Mouse (Mus musculus) stomach, embryonic 14.5 days (tissue): Measurements from ENCODE around the gene Vwa7. TPM values are rescaled to one million over a fixed set of nuclear protein-coding genes. Genes with fewer than 3 reads are reported as not detected.
"Not testable (repeated sequence)": the region's sequence is repeated elsewhere in the genome, so short reads cannot be mapped to it uniquely, and the experiment has no call there.

Source experiments
- ATAC-seq: fragments of 200-750 bp; cut with Nextera tagmentation; 2 replicates; pipeline ENCODE4 v1.8.0; 2017; ENCODE audit warnings: low read depth, moderate TSS enrichment; ENCODE audit not compliant: insufficient number of reproducible peaks, insufficient read depth, low FRiP score
- H3K27ac ChIP-seq: fragments of 300-500 bp; sonication (generic); 2 replicates; pipeline ENCODE4 v1.5.1; 2014; ENCODE audit warnings: mild to moderate bottlenecking, low read length, moderate library complexity, mixed read lengths
- H3K27me3 ChIP-seq: fragments of 300-500 bp; sonication (generic); 2 replicates; pipeline ENCODE4 v1.6.1; 2014; ENCODE audit warnings: low read length, control low read depth, mixed read lengths; ENCODE audit not compliant: control insufficient read depth, insufficient read depth
- H3K36me3 ChIP-seq: fragments of 300-500 bp; sonication (generic); 2 replicates; pipeline ENCODE4 v1.6.1; 2014; ENCODE audit warnings: mild to moderate bottlenecking, control low read depth, low read length, moderate library complexity, mixed read lengths; ENCODE audit not compliant: control insufficient read depth, insufficient read depth
- H3K4me1 ChIP-seq: fragments of 300-500 bp; sonication (generic); 2 replicates; pipeline ENCODE4 v1.6.1; 2014; ENCODE audit warnings: low read length, control low read depth, mixed read lengths; ENCODE audit not compliant: control insufficient read depth, insufficient read depth
- H3K4me2 ChIP-seq: fragments of 300-500 bp; sonication (generic); replicated peaks from 2 replicates; pipeline ENCODE4 v1.6.1; 2014; ENCODE audit warnings: low read depth, low read length, control low read depth
- H3K4me3 ChIP-seq: fragments of 300-500 bp; sonication (generic); 2 replicates; pipeline ENCODE4 v1.5.1; 2014; ENCODE audit warnings: low read depth, low read length, control low read depth
- H3K9ac ChIP-seq: fragments of 300-500 bp; sonication (generic); replicated peaks from 2 replicates; pipeline ENCODE4 v1.6.1; 2014; ENCODE audit warnings: low read depth, mild to moderate bottlenecking, control low read depth, low read length, moderate library complexity, mixed read lengths
- H3K9me3 ChIP-seq: fragments of 300-500 bp; sonication (generic); 2 replicates; pipeline ENCODE4 v1.6.1; 2016; ENCODE audit warnings: low read depth, low read length, control low read depth; ENCODE audit not compliant: control insufficient read depth
- WGBS: fragments of 180-500 bp; shearing (Covaris S2); extraction: QIAGEN DNeasy Blood & Tissue Kit; methylation state at CpG from one replicate; pipeline ENCODE4 v1.1.7; 2014; 5-methylcytosine and 5-hydroxymethylcytosine counted together
- polyA plus RNA-seq: library from polyadenylated mRNA; unstranded; fragments of >200 nt; fragmentation: Nextera tagmentation; extraction: Ambion mirVana; gene quantifications from 2 replicates; pipeline ENCODE4 v1.2.1, GENCODE M21; 2014

Gene Vwa7
- polyA plus RNA-seq, 1 experiment from 2014 or later: 0.22 TPM

GRCm38 (mm10) chr17:34979631-34980030 lies 36.7 kb upstream of the Vwa7 start:
- no peaks in the 10 kb centered on the region for H3K27me3 ChIP-seq
- WGBS: 92% methylated on average over 4 of the region's 4 CpGs

GRCm38 (mm10) chr17:34980655-34981054 lies 35.7 kb upstream of the Vwa7 start:
- no peaks in the 10 kb centered on the region for H3K9me3 ChIP-seq
- H3K4me2 ChIP-seq: peak overlapping the region; percentile 83
- 16% methylated on average over 2 of the region's 2 CpGs for WGBS
- no peaks in the 10 kb centered on the region for H3K27me3 ChIP-seq
- peaks cover 6% of the 10 kb centered on the region for H3K36me3 ChIP-seq
- ATAC-seq: no peak
- peak overlapping the region; percentile 91 for H3K4me3 ChIP-seq
- peak overlapping the region; percentile 91 for H3K9ac ChIP-seq
- peak overlapping the region; percentile 99; the same call in 1 of the 2 replicates for H3K27ac ChIP-seq
- peaks cover 10% of the 10 kb centered on the region; the same call in 1 of the 2 replicates for H3K4me1 ChIP-seq

More at GRCm38 (mm10) chr17:34979631-34980030, 36.7 kb upstream of the Vwa7 start:
- Histone ChIP-seq H3K4me1 (peaks cover 10% of the 10 kb centered on the region; the same call in 1 of the 2 replicates), H3K4me2 (no peak overlapping the region), H3K9me3 (no peaks in the 10 kb centered on the region), H3K4me3 (no peak overlapping the region), H3K27ac (no peak overlapping the region), H3K36me3 (no peaks in the 10 kb centered on the region), H3K9ac (no peak overlapping the region)
- ATAC-seq: no peak

- H3K27me3 ChIP-seq: no peaks in the 10 kb centered on the region
- H3K4me1 ChIP-seq: peaks cover 10% of the 10 kb centered on the region; the same call in 1 of the 2 replicates
- H3K4me2 ChIP-seq: peak within 1 kb of the TSS; percentile 83
- H3K4me3 ChIP-seq: peak within 1 kb of the TSS; percentile 91
- 0% methylated on average over 58 of the region's 58 CpGs for WGBS
- peak; percentile 93 for ATAC-seq
- H3K9ac ChIP-seq: peak within 1 kb of the TSS; percentile 91
- H3K9me3 ChIP-seq: no peaks in the 10 kb centered on the region
- H3K36me3 ChIP-seq: peaks cover 17% of the 10 kb centered on the region
- H3K27ac ChIP-seq: peak within 1 kb of the TSS; percentile 99
Observed at GRCm38 (mm10) chr17:34981690-34982180, 34.6 kb upstream of the Vwa7 start, which contains the start of gene Lsm2. Gene Lsm2 (plus strand): TSS chr17:34981862.

GRCm38 (mm10) chr17:34982328-34982727 lies 34.1 kb upstream of the Vwa7 start:
- H3K9me3 ChIP-seq: no peaks in the 10 kb centered on the region
- peak overlapping the region; percentile 91 for H3K9ac ChIP-seq
- H3K27me3 ChIP-seq: no peaks in the 10 kb centered on the region
- H3K27ac ChIP-seq: peak overlapping the region; percentile 99
- ATAC-seq: peak; percentile 38
- H3K36me3 ChIP-seq: peaks cover 19% of the 10 kb centered on the region
- peaks cover 10% of the 10 kb centered on the region; the same call in 1 of the 2 replicates for H3K4me1 ChIP-seq
- H3K4me3 ChIP-seq: peak overlapping the region; percentile 91
- WGBS: under 1% methylated on average over 15 of the region's 15 CpGs
- H3K4me2 ChIP-seq: peak overlapping the region; percentile 83

GRCm38 (mm10) chr17:34984218-34984617 lies 32.2 kb upstream of the Vwa7 start:
- no peak overlapping the region for H3K9ac ChIP-seq
- H3K36me3 ChIP-seq: peaks cover 21% of the 10 kb centered on the region
- no peaks in the 10 kb centered on the region for H3K27me3 ChIP-seq
- no peak for ATAC-seq
- WGBS: 66% methylated on average over 2 of the region's 2 CpGs
- no peak overlapping the region for H3K4me2 ChIP-seq
- peaks cover 10% of the 10 kb centered on the region; the same call in 1 of the 2 replicates for H3K4me1 ChIP-seq
- no peak overlapping the region for H3K4me3 ChIP-seq
- no peaks in the 10 kb centered on the region for H3K9me3 ChIP-seq
- no peak overlapping the region for H3K27ac ChIP-seq

- ATAC-seq: no peak
- no peaks in the 10 kb centered on the region for H3K9me3 ChIP-seq
- no peak overlapping the region for H3K27ac ChIP-seq
- no peak overlapping the region for H3K4me2 ChIP-seq
- no peak overlapping the region for H3K9ac ChIP-seq
- peaks cover 6% of the 10 kb centered on the region; the same call in 1 of the 2 replicates for H3K4me1 ChIP-seq
- H3K27me3 ChIP-seq: no peaks in the 10 kb centered on the region
- peaks cover 20% of the 10 kb centered on the region for H3K36me3 ChIP-seq
- no peak overlapping the region for H3K4me3 ChIP-seq
Observed at GRCm38 (mm10) chr17:34994751-34995150, 21.6 kb upstream of the Vwa7 start.

- not testable (repeated sequence) for H3K9me3 ChIP-seq, ATAC-seq, H3K9ac ChIP-seq, H3K4me3 ChIP-seq, H3K4me2 ChIP-seq, H3K4me1 ChIP-seq, H3K27ac ChIP-seq, H3K27me3 ChIP-seq
- WGBS: 91% methylated on average over 4 of the region's 4 CpGs
- H3K36me3 ChIP-seq: peaks cover 19% of the 10 kb centered on the region
Observed at GRCm38 (mm10) chr17:34995192-34995591, 21.2 kb upstream of the Vwa7 start.

- WGBS: 92% methylated on average over 4 of the region's 4 CpGs
- H3K4me3 ChIP-seq, H3K9ac ChIP-seq, H3K4me2 ChIP-seq, H3K27me3 ChIP-seq, ATAC-seq, H3K4me1 ChIP-seq, H3K9me3 ChIP-seq, H3K27ac ChIP-seq: not testable (repeated sequence)
- peaks cover 14% of the 10 kb centered on the region for H3K36me3 ChIP-seq
Observed at GRCm38 (mm10) chr17:34995927-34996326, 20.5 kb upstream of the Vwa7 start.
